In the genomic region with DNA sequence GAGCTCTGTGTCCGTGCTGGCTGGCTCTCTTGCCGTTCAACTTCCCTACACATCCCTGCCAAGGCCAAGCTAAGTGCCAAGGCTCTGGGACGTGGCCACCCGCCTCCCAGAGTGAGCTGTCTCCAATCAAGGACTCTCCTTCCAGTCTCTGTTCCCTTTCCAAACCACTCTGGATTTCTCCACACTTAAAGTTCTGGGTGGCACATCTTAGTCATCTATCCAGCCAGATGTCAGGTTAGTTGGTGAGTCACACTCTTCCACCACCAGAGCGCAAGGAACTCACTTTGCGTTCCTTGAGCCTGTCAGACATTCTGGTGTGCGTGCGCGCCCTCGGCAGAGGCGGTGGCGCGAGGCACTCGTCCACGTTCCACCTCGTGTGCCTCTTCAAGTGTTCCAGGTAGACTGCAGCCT, we compare ENCODE assay signal across 9 mouse cellular contexts. TPM values are rescaled to one million over a fixed set of nuclear protein-coding genes. Genes with fewer than 3 reads are reported as not detected.
DNase-seq lines count a peak whose midpoint lies in the region; ATAC-seq and TF ChIP-seq lines count a peak whose summit lies in the region.
"Had no signal": no experiment of that assay in that cellular context is flagged by ENCODE, and none has a peak within 500 bp of the region (broad histone marks: within the 10 kb centered on the region; RNA-seq: fewer than 3 reads in every experiment).

No protein-coding gene starts in this region.

- H3K27me3 ChIP-seq in hindbrain, embryonic 11.5 days (ENCODE audit: control insufficient read depth, insufficient read depth, low read length), result peaks cover 84% of the 10 kb centered on the region
- H3K27me3 ChIP-seq in hindbrain, embryonic 14.5 days (ENCODE audit: control insufficient read depth, insufficient read depth, low read length), result peaks cover 92% of the 10 kb centered on the region
- peaks cover 96% of the 10 kb centered on the region for H3K27me3 ChIP-seq in embryonic facial prominence, embryonic 12.5 days
- H3K27me3 ChIP-seq in heart, embryonic 16.5 days (ENCODE audit: control insufficient read depth, insufficient read depth, low read length), result peaks cover 93% of the 10 kb centered on the region
- H3K27me3 ChIP-seq in midbrain, postnatal 0 days (ENCODE audit: insufficient read depth, low read length), result peaks cover 78% of the 10 kb centered on the region

- no peak overlapping the region for H3K9ac ChIP-seq in hindbrain, embryonic 11.5 days (ENCODE audit: low read depth, low read length)
- H3K9ac ChIP-seq in hindbrain, embryonic 14.5 days, result no peak overlapping the region
- H3K9ac ChIP-seq in embryonic facial prominence, embryonic 12.5 days, result no peak overlapping the region
- H3K9ac ChIP-seq in heart, embryonic 16.5 days (ENCODE audit: low read length), result no peak overlapping the region
- H3K9ac ChIP-seq in midbrain, postnatal 0 days (replicated peaks; ENCODE audit: low read length, poor library complexity, severe bottlenecking), result no peak overlapping the region

- H3K36me3 ChIP-seq in hindbrain, embryonic 11.5 days (ENCODE audit: control insufficient read depth, insufficient read depth, low read length), result no peaks in the 10 kb centered on the region
- H3K36me3 ChIP-seq in hindbrain, embryonic 14.5 days (replicated peaks; ENCODE audit: control insufficient read depth, insufficient read depth), result no peaks in the 10 kb centered on the region
- no peaks in the 10 kb centered on the region for H3K36me3 ChIP-seq in embryonic facial prominence, embryonic 12.5 days
- H3K36me3 ChIP-seq in heart, embryonic 16.5 days (ENCODE audit: control insufficient read depth, insufficient read depth), result no peaks in the 10 kb centered on the region
- no peaks in the 10 kb centered on the region for H3K36me3 ChIP-seq in midbrain, postnatal 0 days (ENCODE audit: insufficient read depth, low read length)

- no peak for TF ChIP-seq CTCF in midbrain, postnatal 0 days (IDR thresholded peaks at IDR 0.05)

- no peaks in the 10 kb centered on the region for H3K9me3 ChIP-seq in hindbrain, embryonic 11.5 days (ENCODE audit: control insufficient read depth, low read length)
- no peaks in the 10 kb centered on the region for H3K9me3 ChIP-seq in hindbrain, embryonic 14.5 days (ENCODE audit: control insufficient read depth, low read length)
- H3K9me3 ChIP-seq in embryonic facial prominence, embryonic 12.5 days, result no peaks in the 10 kb centered on the region
- no peaks in the 10 kb centered on the region for H3K9me3 ChIP-seq in heart, embryonic 16.5 days (replicated peaks; ENCODE audit: control insufficient read depth, low read length)
- H3K9me3 ChIP-seq in midbrain, postnatal 0 days (ENCODE audit: low read length), result no peaks in the 10 kb centered on the region

- H3K4me3 ChIP-seq in hindbrain, embryonic 11.5 days (ENCODE audit: low read depth, low read length), result no peak overlapping the region
- no peak overlapping the region for H3K4me3 ChIP-seq in hindbrain, embryonic 14.5 days (replicated peaks; ENCODE audit: low read length)
- H3K4me3 ChIP-seq in embryonic facial prominence, embryonic 12.5 days, result 0 out of 2 replicates have a peak overlapping the region, but pooled peaks have one; percentile 4
- peak overlapping the region; percentile 30 for H3K4me3 ChIP-seq in heart, embryonic 16.5 days (ENCODE audit: low read length)
- H3K4me3 ChIP-seq in midbrain, postnatal 0 days (ENCODE audit: low read depth, low read length), result peak overlapping the region; percentile 19; the same call in 1 of the 2 replicates

- under 1% methylated on average over 16 of the region's 16 CpGs for WGBS in hindbrain, embryonic 11.5 days
- 1% methylated on average over 16 of the region's 16 CpGs for WGBS in hindbrain, embryonic 14.5 days
- WGBS in embryonic facial prominence, embryonic 12.5 days, result under 1% methylated on average over 16 of the region's 16 CpGs
- WGBS in heart, embryonic 16.5 days, result 1% methylated on average over 16 of the region's 16 CpGs
- under 1% methylated on average over 16 of the region's 16 CpGs for WGBS in midbrain, postnatal 0 days

- H3K4me2 ChIP-seq in hindbrain, embryonic 11.5 days (replicated peaks; ENCODE audit: low read depth, low read length), result no peak overlapping the region
- no peak overlapping the region for H3K4me2 ChIP-seq in hindbrain, embryonic 14.5 days (replicated peaks)
- H3K4me2 ChIP-seq in embryonic facial prominence, embryonic 12.5 days (replicated peaks), result peak overlapping the region; percentile 39
- peak overlapping the region; percentile 43 for H3K4me2 ChIP-seq in heart, embryonic 16.5 days (ENCODE audit: low read depth, low read length)
- H3K4me2 ChIP-seq in midbrain, postnatal 0 days (ENCODE audit: low read depth, low read length, poor library complexity, severe bottlenecking), result peak overlapping the region; percentile 42

- no peak for ATAC-seq in hindbrain, embryonic 11.5 days (ENCODE audit: low FRiP score)
- ATAC-seq in hindbrain, embryonic 14.5 days (ENCODE audit: low FRiP score), result no peak
- ATAC-seq in embryonic facial prominence, embryonic 12.5 days (ENCODE audit: insufficient number of reproducible peaks, insufficient read depth, low FRiP score, low TSS enrichment), result no peak
- ATAC-seq in heart, embryonic 16.5 days (replicated peaks; ENCODE audit: extremely low read depth, insufficient read depth, low FRiP score), result no peak
- no peak for ATAC-seq in midbrain, postnatal 0 days (ENCODE audit: low FRiP score)

- H3K27ac ChIP-seq in hindbrain, embryonic 11.5 days (ENCODE audit: low read depth, low read length), result no peak overlapping the region
- H3K27ac ChIP-seq in hindbrain, embryonic 14.5 days, result no peak overlapping the region
- no peak overlapping the region for H3K27ac ChIP-seq in embryonic facial prominence, embryonic 12.5 days
- H3K27ac ChIP-seq in heart, embryonic 16.5 days (ENCODE audit: low read length), result no peak overlapping the region
- H3K27ac ChIP-seq in midbrain, postnatal 0 days (ENCODE audit: low read depth, low read length), result no peak overlapping the region

- DNase-seq in hindbrain, embryonic 11.5 days (ENCODE audit: low spot score), result peak; percentile 46
- no peak for DNase-seq in hindbrain, embryonic 14.5 days (ENCODE audit: low spot score)
- no peak for DNase-seq in midbrain, postnatal 0 days (ENCODE audit: low spot score)
- DNase-seq in cerebellum, adult 11 months, result no peak
- no peak for DNase-seq in kidney, postnatal 4 days
- DNase-seq in spleen, postnatal 4 days (ENCODE audit: low spot score in 2 of 2), result no peak

- 0 out of 2 replicates have a peak, but pooled peaks cover 2% of the 10 kb centered on the region for H3K4me1 ChIP-seq in hindbrain, embryonic 11.5 days (replicated peaks; ENCODE audit: control insufficient read depth, insufficient read depth, low read length)
- H3K4me1 ChIP-seq in hindbrain, embryonic 14.5 days (replicated peaks; ENCODE audit: control insufficient read depth, insufficient read depth, low read length), result no peaks in the 10 kb centered on the region
- peaks cover 19% of the 10 kb centered on the region for H3K4me1 ChIP-seq in embryonic facial prominence, embryonic 12.5 days
- peaks cover 2% of the 10 kb centered on the region; the same call in 1 of the 2 replicates for H3K4me1 ChIP-seq in heart, embryonic 16.5 days (ENCODE audit: control insufficient read depth, insufficient read depth, low read length)
- peaks cover 4% of the 10 kb centered on the region for H3K4me1 ChIP-seq in midbrain, postnatal 0 days (ENCODE audit: insufficient read depth, low read length)

RNA-seq across cellular contexts. Expression of a gene that starts 0.7 kb away (rescaled TPM):
- polyA plus RNA-seq in hindbrain, embryonic 11.5 days (2014; fragmentation: Nextera tagmentation; extraction: Ambion mirVana), result 0.60 and 1.1 TPM in 2 replicates
- 0.48 TPM in 1 of 2 replicates, not detected in the other for polyA plus RNA-seq in hindbrain, embryonic 14.5 days (2014; fragmentation: Nextera tagmentation; extraction: Ambion mirVana)
- polyA plus RNA-seq in embryonic facial prominence, embryonic 12.5 days (2016; fragmentation: Nextera tagmentation; extraction: Ambion mirVana), result 0.43 and 0.55 TPM in 2 replicates
- polyA plus RNA-seq in heart, embryonic 16.5 days (2015; fragmentation: Nextera tagmentation; extraction: Ambion mirVana), result not detected in 2 replicates
- 0.27 TPM in 1 of 2 replicates, not detected in the other for total RNA-seq in midbrain, postnatal 0 days (2014; rRNA removed)
- 0.26 and 0.28 TPM in 2 replicates for polyA plus RNA-seq in midbrain, postnatal 0 days (2015; fragmentation: Nextera tagmentation; extraction: Ambion mirVana)
- polyA plus RNA-seq: large intestine, adult 2 months had no signal

Comparison
In these comparisons a context has a peak if more than half of its experiments do, and no peak if none do; other contexts are left out.
1. H3K4me2 ChIP-seq: peak in embryonic facial prominence, embryonic 12.5 days (single experiment), heart, embryonic 16.5 days (single experiment) and midbrain, postnatal 0 days (single experiment); none in hindbrain, embryonic 11.5 days (single experiment) and hindbrain, embryonic 14.5 days (single experiment).
2. H3K4me3 ChIP-seq: peak in embryonic facial prominence, embryonic 12.5 days (single experiment), heart, embryonic 16.5 days (single experiment) and midbrain, postnatal 0 days (single experiment); none in hindbrain, embryonic 11.5 days (single experiment) and hindbrain, embryonic 14.5 days (single experiment).